Mouse (Mus musculus): Measurements from ENCODE around the gene Hmcn1.

Hmcn1 gene

GRCm38 (mm10) chr1:150800611-150801263 lies 192.5 kb downstream of the Hmcn1 start:
- no peak for ATAC-seq (ENCODE audit: insufficient number of reproducible peaks, low FRiP score, low TSS enrichment)

GRCm38 (mm10) chr1:150798651-150799050 lies 194.6 kb downstream of the Hmcn1 start:
- no peak for ATAC-seq (ENCODE audit: insufficient number of reproducible peaks, low FRiP score, low TSS enrichment)

GRCm38 (mm10) chr1:150786746-150787145 lies 206.5 kb downstream of the Hmcn1 start:
- no peak for ATAC-seq (ENCODE audit: insufficient number of reproducible peaks, low FRiP score, low TSS enrichment)

DNA sequence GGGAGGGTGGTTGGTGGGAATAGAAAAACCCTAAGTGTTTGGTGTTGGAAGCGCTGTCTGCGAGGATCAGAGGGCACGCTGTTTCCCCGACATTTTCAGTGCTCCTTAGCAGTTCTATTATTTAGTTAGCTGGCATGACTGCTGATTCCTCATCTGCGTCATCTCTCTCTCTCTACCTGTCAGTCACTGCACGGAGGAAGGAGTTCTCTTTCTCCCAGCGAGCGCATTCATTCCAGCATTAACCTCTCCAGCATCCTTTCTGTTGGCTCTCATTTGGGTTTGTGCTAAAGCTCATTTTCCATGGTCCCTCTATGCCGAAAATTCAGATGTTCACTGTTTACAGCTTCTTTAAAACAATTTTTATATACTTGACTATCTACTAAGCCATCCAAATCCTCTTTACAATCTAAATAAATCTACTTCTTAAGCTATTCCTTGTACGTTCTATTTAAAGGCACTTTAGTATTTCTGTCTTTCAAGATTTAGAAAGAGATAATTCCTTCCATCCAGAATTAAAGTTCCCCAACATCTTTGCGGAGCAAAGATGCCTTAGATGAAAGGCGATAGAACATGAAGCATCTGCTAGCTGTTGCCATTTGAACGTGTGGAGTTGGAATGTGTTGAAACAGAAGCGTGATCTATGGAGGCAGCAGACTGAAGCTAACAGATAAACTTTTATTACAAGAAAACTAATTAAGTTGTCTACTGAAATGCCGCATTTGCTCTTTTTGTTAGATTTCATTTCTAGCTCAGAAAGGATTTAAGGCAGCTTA lies 210.0 kb downstream of the Hmcn1 start:
- ATAC-seq (ENCODE audit: insufficient number of reproducible peaks, low FRiP score, low TSS enrichment): no peak

DNA sequence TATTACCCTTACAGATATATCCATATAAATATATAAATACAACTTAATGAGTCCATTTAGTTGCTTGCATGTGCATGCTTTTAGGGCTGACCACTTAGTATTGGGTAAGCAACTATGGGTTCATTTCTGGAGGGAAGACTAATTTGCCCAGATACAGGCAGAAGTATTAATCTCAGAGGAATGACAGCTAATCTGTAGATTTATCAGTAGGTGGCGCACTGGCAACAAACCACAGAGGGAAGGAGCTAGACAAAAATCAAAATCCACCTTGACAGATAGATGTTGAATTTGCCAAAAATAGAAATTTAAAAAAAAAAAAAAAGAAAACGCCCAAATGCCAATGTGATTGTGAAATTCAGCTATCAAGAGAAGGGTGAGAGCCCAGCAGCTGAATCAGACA lies 213.3 kb downstream of the Hmcn1 start:
- ATAC-seq (ENCODE audit: insufficient number of reproducible peaks, low FRiP score, low TSS enrichment): no peak

- ATAC-seq (ENCODE audit: insufficient number of reproducible peaks, low FRiP score, low TSS enrichment): no peak
Measured at GRCm38 (mm10) chr1:150776741-150777140, 216.5 kb downstream of the Hmcn1 start.

GRCm38 (mm10) chr1:150775742-150776141 lies 217.5 kb downstream of the Hmcn1 start:
- ATAC-seq (ENCODE audit: insufficient number of reproducible peaks, low FRiP score, low TSS enrichment): no peak

- ATAC-seq (ENCODE audit: insufficient number of reproducible peaks, low FRiP score, low TSS enrichment): no peak
Measured at GRCm38 (mm10) chr1:150772958-150773357, 220.3 kb downstream of the Hmcn1 start.

GRCm38 (mm10) chr1:150770948-150771521 lies 222.2 kb downstream of the Hmcn1 start:
- ATAC-seq (ENCODE audit: insufficient number of reproducible peaks, low FRiP score, low TSS enrichment): no peak

DNA sequence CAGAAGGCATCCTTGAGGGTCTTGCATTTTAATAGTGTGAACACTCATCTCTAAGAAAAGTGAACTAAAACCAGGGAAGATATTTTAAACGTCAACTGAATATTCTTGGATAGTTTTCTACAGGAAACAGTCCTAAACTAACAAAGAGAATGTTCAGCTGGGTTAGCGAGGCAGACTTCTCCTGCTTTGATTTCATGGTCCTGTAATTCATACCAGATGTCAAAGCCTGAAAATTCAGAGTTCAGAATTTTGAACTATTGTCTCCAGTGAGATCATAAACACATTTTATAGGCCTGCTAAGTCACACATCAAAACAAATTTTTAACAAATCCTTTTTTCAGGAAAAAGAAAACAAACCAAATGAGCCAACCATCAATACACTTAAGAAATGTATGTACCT lies 223.4 kb downstream of the Hmcn1 start:
- no peak for ATAC-seq (ENCODE audit: insufficient number of reproducible peaks, low FRiP score, low TSS enrichment)

- ATAC-seq (ENCODE audit: insufficient number of reproducible peaks, low FRiP score, low TSS enrichment): no peak
Measured at GRCm38 (mm10) chr1:150761678-150762077, 231.6 kb downstream of the Hmcn1 start.

DNA sequence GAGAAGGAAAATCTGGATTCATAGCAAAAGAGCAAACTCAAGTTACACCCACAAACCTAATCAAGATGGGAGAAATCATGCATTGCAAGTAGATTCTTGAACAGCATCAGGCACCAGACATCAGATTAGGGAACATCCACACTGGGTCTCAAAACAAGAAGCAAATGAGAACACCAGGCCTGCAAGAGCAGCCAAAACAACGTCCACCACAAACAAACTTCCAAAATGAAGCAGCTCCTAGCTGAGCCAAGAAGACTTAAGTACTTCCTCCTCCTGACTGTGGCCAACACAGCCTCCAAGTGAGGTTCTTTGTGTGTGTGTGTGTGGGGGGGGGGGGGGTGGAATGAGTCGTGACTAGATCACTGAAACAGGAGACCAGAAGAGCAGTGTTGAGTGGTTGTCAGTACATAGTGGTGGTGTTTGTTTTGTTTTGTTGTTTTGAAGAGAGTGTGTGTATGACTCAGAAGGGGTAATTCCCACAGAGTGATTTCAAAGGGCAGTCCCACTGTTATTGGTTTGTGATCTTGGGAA lies 232.4 kb downstream of the Hmcn1 start:
- no peak for ATAC-seq (ENCODE audit: insufficient number of reproducible peaks, low FRiP score, low TSS enrichment)

DNA sequence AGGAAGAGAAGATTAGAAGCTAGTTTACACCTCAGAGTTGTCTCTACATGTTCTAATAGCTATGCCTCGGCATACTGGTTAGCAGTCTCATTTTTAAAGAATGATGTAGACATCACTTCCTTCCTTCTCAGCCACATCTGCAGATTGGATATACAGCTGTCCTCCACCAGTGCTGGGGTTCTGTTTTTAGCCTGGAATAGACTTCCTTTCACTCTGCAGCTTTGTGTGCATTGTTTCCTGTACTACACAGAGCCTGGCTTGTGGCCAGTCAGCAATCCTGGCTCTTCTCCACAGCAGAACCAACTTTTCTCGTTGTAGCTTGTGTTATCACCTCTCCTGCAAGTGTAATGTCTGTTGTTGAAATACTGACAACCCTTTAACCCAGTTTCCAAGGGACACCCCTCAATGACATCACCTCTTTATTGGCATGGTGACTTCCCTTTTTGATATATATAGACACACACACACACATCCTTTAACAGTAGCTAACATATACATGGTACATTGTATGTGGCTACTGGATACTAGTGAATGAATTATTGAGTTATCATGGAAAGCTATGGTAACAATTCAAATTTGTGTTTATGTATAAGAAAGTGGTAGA lies 233.7 kb downstream of the Hmcn1 start:
- no peak for ATAC-seq (ENCODE audit: insufficient number of reproducible peaks, low FRiP score, low TSS enrichment)

DNA sequence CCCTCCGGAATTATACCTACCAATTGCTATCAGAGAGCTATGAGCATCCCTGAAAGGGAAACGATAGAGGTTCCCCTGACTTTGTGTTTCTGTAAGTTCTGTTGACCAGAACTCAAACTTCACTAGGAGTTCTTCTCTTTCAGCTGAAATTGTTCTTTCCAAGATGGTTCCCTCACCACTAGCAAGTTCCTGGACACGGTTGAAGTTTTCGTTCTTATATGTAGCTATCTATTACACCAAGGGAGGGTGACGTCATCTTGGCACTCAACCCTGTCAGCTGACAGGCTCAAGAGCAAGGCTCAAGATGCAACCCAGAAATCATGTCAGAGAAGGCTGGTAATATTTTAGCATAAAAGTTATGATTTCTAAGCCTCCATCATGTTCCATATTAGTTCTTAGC lies 239.3 kb downstream of the Hmcn1 start:
- ATAC-seq (ENCODE audit: insufficient number of reproducible peaks, low FRiP score, low TSS enrichment): no peak

- ATAC-seq (ENCODE audit: insufficient number of reproducible peaks, low FRiP score, low TSS enrichment): no peak
Measured at GRCm38 (mm10) chr1:150748783-150749182, 244.5 kb downstream of the Hmcn1 start.

DNA sequence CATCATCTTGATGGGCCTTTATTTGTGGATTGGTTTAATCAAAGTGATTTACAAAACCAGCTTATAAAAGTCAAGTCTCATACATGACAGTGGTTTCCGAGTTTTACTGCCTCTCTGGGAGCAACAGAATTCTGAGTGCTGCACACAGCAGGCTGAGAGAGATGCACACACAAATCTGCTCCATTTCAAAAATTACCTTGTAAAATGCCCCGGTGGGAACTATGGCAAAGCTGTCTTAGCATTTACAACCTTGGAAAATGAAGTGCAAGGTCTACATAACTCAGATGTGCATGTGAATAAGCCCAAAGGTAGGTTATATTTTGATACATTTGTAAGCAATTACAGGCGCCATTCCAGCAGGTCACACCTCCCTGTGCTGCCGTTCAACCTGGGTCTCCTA lies 245.5 kb downstream of the Hmcn1 start:
- ATAC-seq (ENCODE audit: insufficient number of reproducible peaks, low FRiP score, low TSS enrichment): no peak

DNA sequence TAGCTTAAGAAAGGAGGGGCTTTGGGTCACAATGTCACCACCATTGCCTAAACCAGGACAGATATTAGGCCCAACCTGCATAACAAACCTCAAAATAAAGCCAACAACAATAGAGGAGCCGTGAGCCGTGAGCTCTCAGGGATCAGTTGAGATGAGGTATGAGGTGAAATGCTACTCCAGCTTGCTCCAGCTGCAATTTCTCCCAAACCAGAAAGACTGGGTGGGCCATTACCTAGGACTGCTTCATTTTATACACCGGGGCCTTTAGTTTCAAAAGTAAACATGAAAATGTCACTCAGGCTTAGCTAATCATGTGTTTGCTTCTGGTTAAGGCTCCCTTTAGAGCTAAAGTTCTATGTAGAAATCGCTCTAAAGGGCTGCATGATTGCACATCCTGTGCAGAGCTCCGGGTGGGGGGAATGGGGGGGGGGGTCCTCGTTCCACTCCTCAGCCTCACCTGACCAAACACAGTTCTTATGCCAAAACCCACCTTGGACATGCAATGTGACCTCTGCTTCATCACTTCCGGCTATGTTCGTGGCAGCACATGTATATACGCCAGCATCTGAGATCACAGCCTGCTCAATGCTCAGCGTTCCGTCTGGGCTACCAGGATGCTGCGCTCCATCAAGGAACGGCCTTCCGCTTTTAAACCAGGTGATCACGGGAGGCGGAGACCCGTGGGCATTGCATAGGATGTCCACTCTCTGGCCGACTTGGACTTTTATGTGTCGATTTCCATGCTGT lies 250.0 kb downstream of the Hmcn1 start:
- ATAC-seq (ENCODE audit: insufficient number of reproducible peaks, low FRiP score, low TSS enrichment): no peak

DNA sequence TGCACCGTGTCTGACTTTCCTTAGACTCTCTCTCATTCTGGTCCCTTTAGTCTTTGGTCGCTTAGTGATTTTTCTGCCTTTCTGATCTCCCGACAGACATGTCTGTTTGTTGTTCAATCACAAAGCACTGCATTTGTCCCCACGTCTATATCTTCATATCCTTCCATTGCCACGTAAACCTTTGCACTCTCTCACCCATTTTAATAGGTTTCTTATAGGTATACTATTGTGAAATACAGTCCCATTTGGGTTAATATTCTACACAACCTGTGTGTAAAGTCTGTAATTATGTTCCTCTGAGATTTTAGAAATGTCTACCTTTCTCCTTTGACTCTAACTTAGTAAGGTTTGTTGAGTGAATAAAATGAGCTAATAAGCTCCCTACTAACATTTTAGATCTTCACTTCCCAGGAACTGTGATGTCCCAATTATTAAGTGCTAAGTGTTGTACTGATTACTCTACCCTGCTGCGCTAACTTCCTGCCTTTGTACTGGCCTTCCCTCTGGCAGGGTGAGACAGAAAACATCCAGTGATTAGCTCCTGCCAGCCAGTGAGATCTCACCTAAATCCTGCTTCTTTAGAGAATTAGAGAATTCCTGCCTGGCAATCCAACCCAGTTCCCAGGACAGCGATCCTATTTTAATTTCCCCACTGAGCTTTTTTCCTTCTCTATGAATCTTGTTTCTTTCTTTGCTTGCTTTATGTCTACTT lies 250.7 kb downstream of the Hmcn1 start:
- ATAC-seq (ENCODE audit: insufficient number of reproducible peaks, low FRiP score, low TSS enrichment): no peak

DNA sequence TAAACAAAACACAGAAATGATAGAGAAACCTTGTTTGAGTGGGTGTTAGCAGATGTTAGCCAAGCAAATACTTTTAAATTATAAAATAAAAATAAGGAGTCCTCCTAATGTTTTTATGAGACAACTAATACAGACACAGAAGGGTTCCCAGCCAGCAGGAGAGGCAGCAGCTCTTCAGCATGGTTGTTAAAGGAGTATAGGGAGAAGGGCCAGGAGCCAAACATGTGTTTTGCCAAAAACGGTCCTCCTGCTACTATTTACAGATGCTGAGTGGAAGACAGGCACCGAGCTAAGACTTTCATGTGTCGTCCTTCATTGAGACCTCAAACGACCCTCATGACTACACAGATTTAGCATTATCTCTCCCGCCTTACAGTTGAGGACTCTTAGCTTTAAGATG lies 281.8 kb downstream of the Hmcn1 start:
- ATAC-seq (ENCODE audit: insufficient number of reproducible peaks, low FRiP score, low TSS enrichment): no peak

GRCm38 (mm10) chr1:150706502-150706901 lies 286.7 kb downstream of the Hmcn1 start:
- ATAC-seq (ENCODE audit: insufficient number of reproducible peaks, low FRiP score, low TSS enrichment): no peak

All from cerebellum, adult (tissue).